Mouse (Mus musculus): ENCODE results near the gene Cdkn2d. TPM values are rescaled to one million over a fixed set of nuclear protein-coding genes. Genes with fewer than 3 reads are reported as not detected.

The Cdkn2d gene
- polyA plus RNA-seq, 1 experiment: 11.6 TPM

- H3K36me3 ChIP-seq (ENCODE audit: control insufficient read depth, insufficient read depth, low read length, poor library complexity, severe bottlenecking): peaks cover 27% of the 10 kb centered on the region
- no peaks in the 10 kb centered on the region for H3K9me3 ChIP-seq (replicated peaks; ENCODE audit: control insufficient read depth, insufficient read depth, low read length, poor library complexity, severe bottlenecking)
- TF ChIP-seq CTCF (IDR thresholded peaks at IDR 0.05; ENCODE audit: low read depth, low read length): no peak
- TF ChIP-seq EP300 (IDR thresholded peaks at IDR 0.05; ENCODE audit: insufficient read depth, low read depth, low read length): peak; percentile 62; the same call in 1 of the 2 replicates
- peak; percentile 68 for TF ChIP-seq POLR2A (IDR thresholded peaks at IDR 0.05; ENCODE audit: insufficient read depth, low read length)
- H3K9ac ChIP-seq (ENCODE audit: low read depth, poor library complexity, severe bottlenecking): peak within 1 kb of the TSS; percentile 67
- H3K27me3 ChIP-seq (ENCODE audit: control insufficient read depth, insufficient read depth, low read length, poor library complexity, severe bottlenecking): no peaks in the 10 kb centered on the region
- H3K4me3 ChIP-seq (ENCODE audit: low read depth, low read length): peak within 1 kb of the TSS; percentile 97
- H3K4me1 ChIP-seq (ENCODE audit: control insufficient read depth, insufficient read depth, low read length): no peaks in the 10 kb centered on the region
- peak within 1 kb of the TSS; percentile 20; the same call in 1 of the 2 replicates for H3K27ac ChIP-seq (ENCODE audit: insufficient read depth, low read length)
These were observed 3.4 kb downstream of the Cdkn2d start, which contains the start of gene Kri1 for GRCm38 (mm10) chr9:21287571-21288402. Kri1 (minus strand) TSS chr9:21287969.

- peaks cover 36% of the 10 kb centered on the region for H3K36me3 ChIP-seq (ENCODE audit: control insufficient read depth, insufficient read depth, low read length, poor library complexity, severe bottlenecking)
- H3K4me1 ChIP-seq (ENCODE audit: control insufficient read depth, insufficient read depth, low read length): no peaks in the 10 kb centered on the region
- 0 out of 2 replicates have a peak overlapping the region, but pooled peaks have one; percentile 15 for H3K4me3 ChIP-seq (ENCODE audit: low read depth, low read length)
- no peaks in the 10 kb centered on the region for H3K9me3 ChIP-seq (replicated peaks; ENCODE audit: control insufficient read depth, insufficient read depth, low read length, poor library complexity, severe bottlenecking)
- no peaks in the 10 kb centered on the region for H3K27me3 ChIP-seq (ENCODE audit: control insufficient read depth, insufficient read depth, low read length, poor library complexity, severe bottlenecking)
- TF ChIP-seq POLR2A (IDR thresholded peaks at IDR 0.05; ENCODE audit: insufficient read depth, low read length) (no peak), CTCF (IDR thresholded peaks at IDR 0.05; ENCODE audit: low read depth, low read length) (no peak), EP300 (IDR thresholded peaks at IDR 0.05; ENCODE audit: insufficient read depth, low read depth, low read length) (no peak)
- peak overlapping the region; percentile 67 for H3K9ac ChIP-seq (ENCODE audit: low read depth, poor library complexity, severe bottlenecking)
- no peak overlapping the region for H3K27ac ChIP-seq (ENCODE audit: insufficient read depth, low read length)
These were observed 4.5 kb downstream of the Cdkn2d start for GRCm38 (mm10) chr9:21286753-21287152.

GRCm38 (mm10) chr9:21283994-21284393, 7.2 kb downstream of the Cdkn2d start:
- peaks cover 52% of the 10 kb centered on the region for H3K36me3 ChIP-seq (ENCODE audit: control insufficient read depth, insufficient read depth, low read length, poor library complexity, severe bottlenecking)
- no peaks in the 10 kb centered on the region for H3K4me1 ChIP-seq (ENCODE audit: control insufficient read depth, insufficient read depth, low read length)
- no peak for TF ChIP-seq POLR2A (IDR thresholded peaks at IDR 0.05; ENCODE audit: insufficient read depth, low read length)
- no peak for TF ChIP-seq EP300 (IDR thresholded peaks at IDR 0.05; ENCODE audit: insufficient read depth, low read depth, low read length)
- no peak for TF ChIP-seq CTCF (IDR thresholded peaks at IDR 0.05; ENCODE audit: low read depth, low read length)
- no peaks in the 10 kb centered on the region for H3K9me3 ChIP-seq (replicated peaks; ENCODE audit: control insufficient read depth, insufficient read depth, low read length, poor library complexity, severe bottlenecking)
- H3K27me3 ChIP-seq (ENCODE audit: control insufficient read depth, insufficient read depth, low read length, poor library complexity, severe bottlenecking): no peaks in the 10 kb centered on the region
- no peak overlapping the region for H3K27ac ChIP-seq (ENCODE audit: insufficient read depth, low read length)
- H3K9ac ChIP-seq (ENCODE audit: low read depth, poor library complexity, severe bottlenecking): no peak overlapping the region
- H3K4me3 ChIP-seq (ENCODE audit: low read depth, low read length): no peak overlapping the region

- H3K27ac ChIP-seq (ENCODE audit: insufficient read depth, low read length): no peak overlapping the region
- H3K27me3 ChIP-seq (ENCODE audit: control insufficient read depth, insufficient read depth, low read length, poor library complexity, severe bottlenecking): no peaks in the 10 kb centered on the region
- no peak overlapping the region for H3K4me3 ChIP-seq (ENCODE audit: low read depth, low read length)
- H3K9me3 ChIP-seq (replicated peaks; ENCODE audit: control insufficient read depth, insufficient read depth, low read length, poor library complexity, severe bottlenecking): no peaks in the 10 kb centered on the region
- no peaks in the 10 kb centered on the region for H3K4me1 ChIP-seq (ENCODE audit: control insufficient read depth, insufficient read depth, low read length)
- no peak for TF ChIP-seq POLR2A (IDR thresholded peaks at IDR 0.05; ENCODE audit: insufficient read depth, low read length)
- TF ChIP-seq CTCF (IDR thresholded peaks at IDR 0.05; ENCODE audit: low read depth, low read length): peak; percentile 8
- H3K36me3 ChIP-seq (ENCODE audit: control insufficient read depth, insufficient read depth, low read length, poor library complexity, severe bottlenecking): peaks cover 52% of the 10 kb centered on the region
- no peak overlapping the region for H3K9ac ChIP-seq (ENCODE audit: low read depth, poor library complexity, severe bottlenecking)
These were observed 7.6 kb downstream of the Cdkn2d start for GRCm38 (mm10) chr9:21283591-21283990.

GRCm38 (mm10) chr9:21277776-21278175, 13.4 kb downstream of the Cdkn2d start:
- Histone ChIP-seq H3K9ac (ENCODE audit: low read depth, poor library complexity, severe bottlenecking) (no peak overlapping the region), H3K27ac (ENCODE audit: insufficient read depth, low read length) (no peak overlapping the region), H3K36me3 (ENCODE audit: control insufficient read depth, insufficient read depth, low read length, poor library complexity, severe bottlenecking) (peaks cover 49% of the 10 kb centered on the region), H3K9me3 (replicated peaks; ENCODE audit: control insufficient read depth, insufficient read depth, low read length, poor library complexity, severe bottlenecking) (no peaks in the 10 kb centered on the region), H3K4me3 (ENCODE audit: low read depth, low read length) (no peak overlapping the region), H3K27me3 (ENCODE audit: control insufficient read depth, insufficient read depth, low read length, poor library complexity, severe bottlenecking) (no peaks in the 10 kb centered on the region), H3K4me1 (ENCODE audit: control insufficient read depth, insufficient read depth, low read length) (no peaks in the 10 kb centered on the region)
- TF ChIP-seq CTCF (IDR thresholded peaks at IDR 0.05; ENCODE audit: low read depth, low read length): no peak
- TF ChIP-seq EP300 (IDR thresholded peaks at IDR 0.05; ENCODE audit: insufficient read depth, low read depth, low read length): no peak
- TF ChIP-seq POLR2A (IDR thresholded peaks at IDR 0.05; ENCODE audit: insufficient read depth, low read length): no peak

- Histone ChIP-seq H3K4me1 (ENCODE audit: control insufficient read depth, insufficient read depth, low read length) (no peaks in the 10 kb centered on the region), H3K4me3 (ENCODE audit: low read depth, low read length) (no peak overlapping the region), H3K9ac (ENCODE audit: low read depth, poor library complexity, severe bottlenecking) (no peak overlapping the region), H3K36me3 (ENCODE audit: control insufficient read depth, insufficient read depth, low read length, poor library complexity, severe bottlenecking) (peaks cover 42% of the 10 kb centered on the region), H3K9me3 (replicated peaks; ENCODE audit: control insufficient read depth, insufficient read depth, low read length, poor library complexity, severe bottlenecking) (no peaks in the 10 kb centered on the region), H3K27ac (ENCODE audit: insufficient read depth, low read length) (no peak overlapping the region), H3K27me3 (ENCODE audit: control insufficient read depth, insufficient read depth, low read length, poor library complexity, severe bottlenecking) (no peaks in the 10 kb centered on the region)
- TF ChIP-seq POLR2A (IDR thresholded peaks at IDR 0.05; ENCODE audit: insufficient read depth, low read length) (no peak), EP300 (IDR thresholded peaks at IDR 0.05; ENCODE audit: insufficient read depth, low read depth, low read length) (no peak), CTCF (IDR thresholded peaks at IDR 0.05; ENCODE audit: low read depth, low read length) (no peak)
These were observed 14.9 kb downstream of the Cdkn2d start for GRCm38 (mm10) chr9:21276307-21276706.

Measured in ES-Bruce4 (cell line).